Mouse (Mus musculus): ENCODE data around the gene Gm49378.

Gene Gm49378

DNA sequence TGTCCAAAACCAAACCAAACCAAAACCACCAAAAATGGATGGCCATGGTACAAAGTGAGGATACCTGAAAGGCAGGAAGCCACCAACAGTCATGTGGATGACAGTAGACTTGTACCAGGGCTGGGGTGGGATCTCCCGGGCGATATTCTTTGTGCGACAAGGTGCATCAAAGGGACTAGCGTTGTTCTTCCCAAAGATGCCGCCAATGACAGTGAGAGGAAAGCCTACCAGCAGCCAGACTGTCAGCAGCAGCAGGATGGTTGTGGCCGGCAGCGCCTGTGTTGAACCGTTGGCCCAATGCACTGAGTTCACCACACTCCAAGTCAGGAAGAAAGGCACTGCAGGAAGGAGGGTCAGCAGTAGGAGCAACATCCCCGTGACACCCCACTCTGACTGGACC is at the start of gene Gm49378:
Gm49378 (minus strand) TSS at position 101 of the 400 bp plus-strand sequence.
- DNase-seq, result no peak

DNA sequence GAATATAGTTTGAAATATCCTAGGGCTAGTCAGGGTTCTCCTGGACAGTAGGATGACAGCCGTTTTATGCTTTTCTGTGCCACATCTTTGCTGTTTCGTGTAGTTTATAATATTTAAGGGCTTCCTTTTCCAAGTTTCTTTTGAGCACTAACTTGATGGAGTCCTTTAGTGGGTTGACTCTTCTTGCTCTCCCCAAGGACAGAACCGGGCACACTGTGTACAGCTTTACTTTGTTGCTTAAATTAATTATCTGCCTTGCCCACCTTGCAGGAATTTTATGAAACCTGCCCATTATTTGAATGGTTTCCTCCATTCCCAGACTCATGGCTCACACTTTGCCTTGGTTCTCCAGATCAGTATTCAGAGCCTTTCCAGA is 44.4 kb upstream of the Gm49378 start:
- no peak for DNase-seq

- peak; percentile 96 for DNase-seq
Observed at GRCm38 (mm10) chr14:55681160-55682117, 43.7 kb upstream of the Gm49378 start, which contains the start of gene Tinf2. TSS of gene Tinf2 (minus strand) at chr14:55681820.

GRCm38 (mm10) chr14:55677615-55678014 is 39.9 kb upstream of the Gm49378 start:
- DNase-seq, result no peak

DNA sequence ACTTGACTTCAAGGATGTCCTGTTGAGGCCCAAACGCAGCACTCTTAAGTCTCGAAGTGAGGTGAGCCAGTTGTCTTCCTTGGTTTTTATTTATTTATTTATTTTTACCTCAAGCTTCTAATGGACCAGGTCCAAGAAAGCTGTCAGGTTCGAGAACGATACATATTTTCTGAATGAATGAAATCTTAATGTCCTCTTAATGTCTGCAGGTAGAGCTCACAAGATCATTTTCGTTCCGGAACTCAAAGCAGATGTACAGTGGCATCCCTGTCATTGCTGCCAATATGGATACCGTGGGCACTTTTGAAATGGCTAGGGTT is 35.0 kb upstream of the Gm49378 start:
- DNase-seq, result no peak

GRCm38 (mm10) chr14:55671833-55672740 is 34.4 kb upstream of the Gm49378 start, which contains the start of the genes Gmpr2 and Nedd8:
TSS of gene Gmpr2 (plus strand) at chr14:55671941.
TSS of gene Nedd8 (minus strand) at chr14:55672124.
- peak; percentile 89 to 96 for DNase-seq

DNA sequence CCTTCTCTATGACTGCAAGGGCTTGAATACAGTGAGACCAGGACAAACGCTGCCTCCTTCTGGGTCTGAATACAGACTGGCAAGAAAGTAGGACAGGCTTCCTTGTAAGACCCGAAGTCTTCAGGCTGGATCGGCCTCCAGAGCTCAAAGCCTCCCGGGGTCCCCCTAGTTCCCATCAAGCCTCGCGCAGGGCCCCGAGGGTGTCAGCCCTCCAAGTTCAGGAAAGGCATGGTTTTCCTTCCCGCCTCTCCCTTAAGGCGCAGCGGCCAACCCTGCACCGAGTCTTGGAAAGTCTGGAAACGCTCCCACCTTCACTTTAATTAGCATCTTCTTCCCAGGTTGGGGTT is 33.8 kb upstream of the Gm49378 start:
- DNase-seq, result no peak

DNA sequence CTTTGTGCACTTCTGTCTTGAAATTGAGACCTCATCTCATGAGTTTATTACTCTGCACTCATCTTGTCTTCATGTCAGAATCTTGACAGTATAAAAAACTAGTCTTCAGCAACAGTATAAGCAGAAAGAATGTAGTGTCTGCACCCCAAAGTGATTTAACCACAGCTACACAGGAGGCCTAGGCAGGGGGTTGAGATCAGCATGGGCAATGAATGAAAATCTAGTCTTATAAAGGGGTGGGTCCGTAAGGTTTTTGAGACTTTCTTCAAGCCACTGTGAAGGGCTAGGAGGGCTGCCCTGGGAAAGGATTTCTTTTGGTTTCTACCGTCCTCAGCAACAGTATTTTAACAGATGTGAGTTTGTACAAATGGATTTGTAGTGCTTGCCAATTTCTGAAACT is 22.9 kb upstream of the Gm49378 start:
- DNase-seq, result no peak

DNA sequence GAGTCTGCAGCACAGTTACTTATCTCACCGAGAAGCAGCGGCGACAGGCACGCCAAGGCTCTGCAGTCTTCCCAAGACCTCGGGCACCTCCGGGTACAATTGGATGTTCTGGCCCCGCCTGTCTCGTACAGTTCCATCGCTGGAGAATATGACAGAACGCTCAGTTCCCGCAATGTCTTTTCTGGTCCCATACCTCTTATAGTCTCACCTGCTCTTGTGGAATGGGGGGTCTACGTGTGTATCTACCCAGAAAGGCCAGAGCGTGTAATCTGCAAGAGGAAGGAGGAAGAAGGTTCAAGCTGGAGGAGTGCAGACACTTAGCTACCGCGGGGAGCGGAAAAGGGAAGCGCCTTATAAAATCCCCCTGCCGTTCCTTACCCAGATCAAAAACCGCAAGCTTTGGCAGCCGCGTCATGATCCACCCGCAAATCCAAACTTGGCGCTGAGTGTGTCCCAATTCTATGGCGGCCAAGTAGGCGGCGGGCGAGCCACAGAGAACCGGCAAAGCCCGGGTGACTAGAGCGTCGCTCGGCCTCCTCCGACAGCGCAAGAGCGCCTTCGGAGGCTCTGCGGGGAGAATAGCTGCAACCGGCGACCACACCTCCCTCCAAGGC is 22.4 kb upstream of the Gm49378 start, which contains the start of gene Mdp1:
Mdp1 (minus strand) TSS at position 549 of the 614 bp plus-strand sequence.
- DNase-seq, result peak; percentile 78 to 88

- DNase-seq, result peak; percentile 69 to 76
Observed at GRCm38 (mm10) chr14:55658011-55658410, 20.3 kb upstream of the Gm49378 start.

GRCm38 (mm10) chr14:55656935-55657334 is 19.2 kb upstream of the Gm49378 start:
- DNase-seq, result no peak

GRCm38 (mm10) chr14:55651528-55651927 is 13.8 kb upstream of the Gm49378 start:
- DNase-seq, result no peak

- no peak for DNase-seq
Observed at GRCm38 (mm10) chr14:55649884-55650283, 12.2 kb upstream of the Gm49378 start, which contains the start of gene Tssk4. TSS of gene Tssk4 (plus strand) at chr14:55650184.

DNA sequence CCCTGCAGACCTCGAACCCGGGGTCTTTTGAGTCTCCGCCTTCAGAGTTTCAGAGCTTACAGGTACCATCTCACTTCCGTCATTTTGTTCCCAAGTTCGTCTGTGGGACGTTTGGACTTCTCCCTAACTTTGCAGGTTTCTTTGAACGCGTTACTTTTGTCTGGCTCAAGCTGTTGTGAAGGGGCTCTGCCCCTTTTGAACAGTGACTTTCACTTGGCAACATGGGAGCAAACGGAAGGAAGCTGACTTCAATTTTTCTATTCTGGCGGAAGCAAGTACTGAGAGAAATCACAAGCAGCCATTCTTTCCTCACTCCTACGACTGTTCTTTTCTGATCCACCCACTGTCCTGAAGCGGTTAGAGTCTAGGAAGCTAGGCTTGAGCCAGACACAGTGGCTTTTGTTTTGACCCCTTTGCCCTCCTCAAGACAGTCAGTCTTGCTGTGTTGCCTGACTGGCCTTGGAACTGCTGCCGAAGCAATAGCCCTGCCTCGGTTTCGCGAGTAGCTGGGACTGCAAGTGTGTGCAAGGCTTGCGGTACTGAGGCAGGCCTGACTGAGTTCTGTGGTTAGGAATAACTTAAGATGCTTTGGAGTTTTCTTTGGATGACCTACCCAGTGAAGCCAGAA is 6.7 kb upstream of the Gm49378 start:
- peak; percentile 21 to 39 for DNase-seq

- DNase-seq, result peak; percentile 84 to 90
Observed at GRCm38 (mm10) chr14:55643060-55643907, 5.6 kb upstream of the Gm49378 start, which contains the start of gene Tm9sf1. TSS of gene Tm9sf1 (minus strand) at chr14:55643806.

- no peak for DNase-seq
Observed at GRCm38 (mm10) chr14:55642679-55643059, 5.0 kb upstream of the Gm49378 start.

- no peak for DNase-seq
Observed at GRCm38 (mm10) chr14:55641291-55641690, 3.6 kb upstream of the Gm49378 start.

- no peak for DNase-seq
Observed at GRCm38 (mm10) chr14:55640816-55641215, 3.1 kb upstream of the Gm49378 start.

DNA sequence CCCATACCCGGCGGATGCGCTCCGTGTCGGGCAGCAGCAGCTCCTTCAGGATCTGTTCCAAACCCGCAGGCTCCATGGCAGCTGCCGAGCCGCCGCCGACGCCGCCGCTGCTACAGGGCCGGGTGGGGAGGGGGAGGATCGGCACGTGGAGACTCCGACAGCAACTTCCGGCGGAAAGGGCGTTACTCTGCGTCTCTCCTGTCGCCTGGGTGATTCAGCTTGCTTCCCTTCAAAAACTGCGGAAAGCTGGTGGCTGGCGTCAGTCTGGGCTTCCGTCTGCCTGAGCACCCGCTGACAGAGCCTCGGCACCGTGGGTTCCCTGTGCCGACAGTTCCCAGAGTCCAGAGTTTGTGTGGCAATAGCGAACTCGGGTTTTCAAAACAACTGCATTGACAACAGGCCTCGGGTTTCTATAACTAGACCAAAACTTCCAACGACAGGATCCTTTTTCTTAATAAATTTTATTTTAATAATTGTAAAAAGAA is 2.1 kb downstream of the Gm49378 start, which contains the start of gene Ipo4:
Ipo4 (minus strand) TSS at position 435 of the 485 bp plus-strand sequence.
- DNase-seq, result peak; percentile 94 to 95

DNA sequence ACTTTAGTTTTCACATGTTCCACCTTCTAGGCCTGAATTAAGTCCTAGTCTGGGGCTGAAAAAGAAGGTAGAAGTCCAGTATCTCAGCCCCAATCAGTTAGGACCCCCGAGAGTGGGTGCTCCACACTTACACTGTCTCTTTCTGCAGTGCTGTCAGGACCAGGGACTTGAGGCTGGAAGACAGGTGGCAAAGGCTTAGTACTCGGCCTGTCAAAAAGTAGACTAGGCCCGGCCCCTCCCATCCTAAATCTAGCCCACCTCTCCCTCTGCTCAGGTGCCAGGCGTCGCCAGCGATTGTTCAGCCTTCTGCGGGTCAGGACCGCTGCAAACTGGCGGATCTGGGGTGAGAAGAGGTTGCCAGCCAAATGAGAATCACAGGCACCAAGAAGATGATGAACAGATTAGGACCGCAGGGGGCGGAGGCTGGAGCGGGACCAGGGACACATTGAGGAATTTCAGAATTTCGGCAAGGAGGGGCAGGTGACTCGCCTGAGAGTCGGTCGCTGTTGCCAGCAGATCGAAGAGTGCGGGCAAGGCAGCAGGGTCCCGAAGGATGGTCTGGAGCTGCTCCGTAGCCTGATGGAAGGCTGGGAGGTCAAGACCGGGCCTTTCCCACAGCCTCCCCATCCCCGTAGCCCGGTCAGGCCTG is 2.7 kb downstream of the Gm49378 start:
- peak; percentile 14 to 54 for DNase-seq

All from kidney, postnatal 36 days (tissue).